Mouse (Mus musculus): Measurements from ENCODE around the gene Zfp319.

GRCm38 (mm10) chr8:95281493-95281892, 50.3 kb downstream of the Zfp319 start:
- TF ChIP-seq GATA1 (IDR thresholded peaks at IDR 0.05; ENCODE audit: borderline replicate concordance, low read length) (no peak), FLI1 (IDR thresholded peaks at IDR 0.05; ENCODE audit: low read length) (no peak)
